Mouse (Mus musculus): ENCODE measurements around the gene Ostc. TPM values are rescaled to one million over a fixed set of nuclear protein-coding genes. Genes with fewer than 3 reads are reported as not detected.
A peak's percentile ranks its signal among the peaks of the same experiment; 100 is the strongest.

The Ostc gene
- total RNA-seq, 2 experiments from 2014 or later, result 67.1 TPM

- DNase-seq, result no peak
These were observed 715 bp downstream of the Ostc start for GRCm38 (mm10) chr3:130708529-130708928.

GRCm38 (mm10) chr3:130702289-130702688 lies 7.0 kb downstream of the Ostc start:
- DNase-seq, result no peak

DNA sequence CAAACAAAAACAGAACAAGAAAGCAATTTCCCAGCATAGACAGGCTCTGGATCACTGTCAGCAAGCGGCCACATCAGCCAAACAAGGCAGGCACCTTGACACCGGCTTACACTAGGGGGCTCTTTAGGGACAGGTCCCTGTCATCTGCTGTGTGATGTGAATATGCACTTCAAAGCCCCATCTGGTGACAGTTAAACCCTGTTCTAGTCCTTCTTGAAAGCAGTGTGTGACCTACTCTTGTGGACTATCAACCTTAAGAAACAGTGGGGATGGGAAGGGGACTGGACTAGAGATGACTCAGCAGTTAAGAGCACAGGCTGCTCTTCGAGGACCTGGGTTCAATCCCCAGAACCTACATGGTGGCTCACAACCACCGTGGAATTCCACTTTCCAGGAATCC lies 11.6 kb downstream of the Ostc start:
- no peak for DNase-seq

DNA sequence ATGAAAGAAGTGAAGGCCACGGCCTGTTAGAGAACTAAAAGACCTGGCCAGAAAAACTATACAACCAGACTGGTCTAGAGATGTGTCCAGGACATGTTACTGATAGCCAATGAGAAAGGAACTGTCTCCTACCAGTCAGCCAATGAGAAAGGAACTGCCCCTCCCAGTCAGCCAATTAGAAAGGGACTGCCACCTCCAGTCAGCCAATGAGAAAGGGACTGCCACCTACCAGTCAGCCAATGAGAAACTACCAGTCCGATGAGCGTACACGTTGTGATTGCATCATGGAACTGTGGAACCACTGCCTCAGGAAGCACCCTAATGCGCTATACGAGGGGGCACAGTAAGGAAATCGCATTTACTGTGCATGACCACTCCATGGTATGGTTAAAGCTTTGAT lies 14.5 kb downstream of the Ostc start:
- DNase-seq, result no peak

GRCm38 (mm10) chr3:130694041-130694593 lies 15.1 kb downstream of the Ostc start:
- DNase-seq, result no peak

GRCm38 (mm10) chr3:130691596-130692170 lies 17.6 kb downstream of the Ostc start:
- DNase-seq, result no peak

GRCm38 (mm10) chr3:130690834-130691595 lies 18.2 kb downstream of the Ostc start:
- DNase-seq, result no peak

DNA sequence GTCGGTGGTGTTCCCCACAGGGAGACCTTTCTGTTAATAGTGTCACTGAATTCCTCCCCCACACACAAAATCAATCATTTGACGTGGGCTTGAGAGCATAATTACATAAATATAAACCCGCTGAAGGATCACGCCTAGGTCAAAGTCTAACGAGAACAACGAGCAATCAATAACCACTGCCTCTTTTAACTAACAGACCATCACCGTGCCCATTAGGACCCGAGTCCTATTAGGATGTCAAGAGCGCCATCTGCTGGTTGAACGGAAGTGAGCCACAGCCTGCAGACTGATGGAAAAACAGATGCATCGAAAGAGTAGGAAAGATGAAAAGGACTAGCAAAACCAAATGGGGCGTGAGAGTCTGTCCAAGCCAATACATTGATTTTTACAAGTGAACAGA lies 19.6 kb downstream of the Ostc start:
- DNase-seq, result peak; percentile 75 to 87

GRCm38 (mm10) chr3:130687051-130687450 lies 22.2 kb downstream of the Ostc start:
- DNase-seq, result no peak

- no peak for DNase-seq
These were observed 24.3 kb downstream of the Ostc start for GRCm38 (mm10) chr3:130685014-130685366.

GRCm38 (mm10) chr3:130684276-130685013 lies 24.8 kb downstream of the Ostc start:
- no peak for DNase-seq

DNA sequence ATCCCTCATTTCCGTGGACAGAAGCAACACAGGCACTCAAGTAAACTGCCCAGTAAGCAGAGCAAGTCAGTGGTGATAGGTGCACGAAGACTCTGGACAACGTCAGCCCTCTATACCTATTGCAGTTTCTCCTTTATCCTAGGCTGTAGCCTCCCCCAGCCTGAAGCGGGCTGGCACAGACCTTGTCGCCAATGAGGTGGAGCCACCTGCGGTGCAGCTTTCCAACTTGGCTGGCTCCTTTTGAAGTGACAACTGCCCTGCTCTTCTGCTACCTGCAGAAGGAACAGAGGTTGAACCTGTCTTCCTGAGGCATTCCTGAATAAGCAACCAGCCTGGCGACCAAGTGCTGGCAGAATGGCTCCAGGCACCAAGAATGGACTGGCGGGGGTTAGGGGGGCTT lies 25.4 kb downstream of the Ostc start:
- no peak for DNase-seq

- DNase-seq, result no peak
These were observed 27.1 kb downstream of the Ostc start for GRCm38 (mm10) chr3:130682183-130682582.

DNA sequence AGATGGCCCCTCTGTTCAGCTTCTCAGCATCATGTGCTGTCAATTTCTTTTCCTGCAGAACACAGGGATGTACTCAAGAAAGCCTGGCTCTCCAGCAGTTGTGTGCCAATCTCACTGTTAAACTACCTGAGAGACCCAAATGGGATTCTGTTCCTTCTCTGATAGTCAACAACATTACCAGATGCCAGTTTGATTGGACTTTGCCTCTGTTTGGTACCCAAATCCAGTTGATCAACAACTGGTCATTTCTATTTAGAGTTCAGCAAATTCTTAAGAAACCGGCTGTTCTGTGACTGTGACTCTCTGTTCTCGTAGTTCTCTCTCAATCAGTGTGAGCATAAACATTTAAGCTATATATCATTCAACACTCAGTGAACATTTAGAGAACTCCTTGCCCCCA lies 28.0 kb downstream of the Ostc start:
- DNase-seq, result no peak

GRCm38 (mm10) chr3:130677671-130678460 lies 31.4 kb downstream of the Ostc start:
- DNase-seq, result no peak

DNA sequence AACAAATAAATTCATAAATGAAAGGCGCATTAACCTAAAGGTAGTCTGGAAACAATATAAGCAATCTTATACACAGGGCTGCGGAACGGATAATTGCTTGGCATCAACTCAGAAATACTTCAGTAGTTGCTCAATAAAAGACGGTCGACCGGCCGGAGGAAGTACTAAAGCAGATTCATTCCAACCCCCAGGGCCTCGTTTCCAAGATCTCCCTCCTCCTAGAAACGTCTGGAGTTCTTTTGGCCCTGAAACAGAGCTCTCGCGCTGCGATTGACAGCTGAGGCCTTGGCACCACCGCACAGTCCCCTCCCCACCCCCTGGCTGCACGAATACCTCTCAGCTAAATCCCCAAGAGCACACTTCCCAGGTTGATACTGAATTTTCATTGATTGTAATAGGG lies 38.0 kb downstream of the Ostc start:
- no peak for DNase-seq

DNA sequence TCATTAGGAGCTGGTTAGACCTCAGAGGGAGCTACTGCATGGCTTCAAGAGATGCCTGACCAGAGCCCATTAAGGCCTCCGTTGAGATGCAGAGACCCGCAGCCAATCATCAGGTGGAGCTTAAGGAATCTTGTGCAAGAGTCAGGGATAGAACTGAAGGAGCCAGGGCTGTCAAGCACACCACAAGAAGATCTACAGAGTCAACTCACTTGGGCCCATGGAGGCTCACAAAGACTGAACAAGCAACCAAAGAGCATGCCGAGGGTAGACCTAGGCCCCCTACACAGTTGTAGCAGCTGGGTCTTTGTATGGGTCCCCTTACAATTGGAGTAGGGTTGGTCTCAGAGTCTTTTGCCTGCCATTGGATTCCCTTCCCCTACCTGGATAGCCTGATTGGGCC lies 46.7 kb downstream of the Ostc start:
- no peak for DNase-seq

DNA sequence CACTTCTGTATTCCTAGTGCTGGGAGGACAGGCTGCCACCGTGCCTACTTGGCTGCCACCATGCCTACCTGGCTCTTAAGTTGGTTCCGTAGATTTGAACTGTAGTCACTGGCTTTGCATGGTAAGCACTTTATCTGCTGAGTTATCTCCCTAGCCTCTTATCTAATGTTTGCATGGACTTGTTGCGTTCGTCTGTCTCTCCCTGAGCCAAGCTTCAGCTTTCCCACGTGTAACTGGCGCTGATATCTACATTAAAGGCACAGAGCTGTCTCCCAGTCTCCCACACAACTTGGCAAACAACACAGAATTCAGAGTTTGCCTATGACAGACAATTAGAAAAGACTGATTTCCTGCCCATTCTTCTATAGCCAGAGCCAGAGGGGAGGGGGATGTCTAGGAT lies 48.6 kb downstream of the Ostc start:
- peak in 1 of 2 experiments; percentile 8 for DNase-seq

DNA sequence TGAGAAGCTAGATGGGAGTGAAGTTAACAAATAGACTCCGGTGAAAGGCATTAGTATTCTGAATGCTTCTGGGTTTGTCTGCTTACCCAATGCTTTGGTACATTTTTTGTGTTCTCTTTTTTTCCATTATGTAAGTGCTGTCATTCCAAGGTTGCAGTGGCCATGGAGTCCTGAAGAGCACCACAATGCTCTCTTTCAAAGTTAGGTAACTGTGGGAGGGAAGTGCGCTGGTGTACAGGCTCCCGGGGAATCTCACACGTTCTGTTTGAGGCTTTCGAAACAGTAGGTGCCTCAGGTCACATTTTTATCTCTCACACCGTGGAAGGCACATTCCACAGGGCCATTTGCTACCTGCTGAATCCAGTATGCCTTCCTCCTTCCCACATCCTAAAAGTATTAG lies 59.7 kb downstream of the Ostc start:
- no peak for DNase-seq

DNA sequence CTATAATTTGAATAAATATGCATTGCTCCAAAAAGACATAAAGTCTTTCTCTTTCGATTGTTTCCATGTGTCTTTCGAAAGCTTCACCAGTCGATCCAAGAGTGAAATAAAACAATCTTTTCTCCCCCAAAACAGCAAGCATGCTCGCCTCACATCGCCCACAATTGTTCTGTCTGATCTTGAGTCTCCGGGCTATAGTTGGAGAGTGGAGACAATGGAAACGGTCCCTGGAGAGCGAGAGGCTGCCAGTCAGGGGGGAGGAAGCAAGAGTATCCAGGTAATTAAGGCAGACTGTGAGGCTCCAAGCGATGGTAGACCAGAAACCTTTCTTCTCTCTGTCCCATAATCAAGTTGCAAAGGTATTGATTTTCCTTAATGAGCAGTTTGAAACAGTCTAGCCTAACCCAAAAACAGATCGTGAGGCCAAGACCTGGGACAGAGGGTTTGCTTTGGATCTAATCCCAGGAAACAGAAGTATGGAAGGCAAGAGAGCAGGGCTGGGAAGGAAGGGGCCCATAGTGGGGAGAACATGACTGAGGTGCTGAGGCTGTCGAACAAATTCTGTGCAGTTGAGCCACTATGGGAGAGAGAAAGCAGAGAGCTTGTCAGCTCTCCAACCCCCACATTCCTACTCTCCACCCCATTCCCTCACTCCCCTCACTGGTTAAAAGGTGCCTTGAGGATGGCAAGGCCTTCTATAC lies 63.0 kb downstream of the Ostc start:
- no peak for DNase-seq

Measured in layer of hippocampus, postnatal 36 days (tissue).